ENCODE assay signal across 8 mouse cellular contexts in the genomic region with DNA sequence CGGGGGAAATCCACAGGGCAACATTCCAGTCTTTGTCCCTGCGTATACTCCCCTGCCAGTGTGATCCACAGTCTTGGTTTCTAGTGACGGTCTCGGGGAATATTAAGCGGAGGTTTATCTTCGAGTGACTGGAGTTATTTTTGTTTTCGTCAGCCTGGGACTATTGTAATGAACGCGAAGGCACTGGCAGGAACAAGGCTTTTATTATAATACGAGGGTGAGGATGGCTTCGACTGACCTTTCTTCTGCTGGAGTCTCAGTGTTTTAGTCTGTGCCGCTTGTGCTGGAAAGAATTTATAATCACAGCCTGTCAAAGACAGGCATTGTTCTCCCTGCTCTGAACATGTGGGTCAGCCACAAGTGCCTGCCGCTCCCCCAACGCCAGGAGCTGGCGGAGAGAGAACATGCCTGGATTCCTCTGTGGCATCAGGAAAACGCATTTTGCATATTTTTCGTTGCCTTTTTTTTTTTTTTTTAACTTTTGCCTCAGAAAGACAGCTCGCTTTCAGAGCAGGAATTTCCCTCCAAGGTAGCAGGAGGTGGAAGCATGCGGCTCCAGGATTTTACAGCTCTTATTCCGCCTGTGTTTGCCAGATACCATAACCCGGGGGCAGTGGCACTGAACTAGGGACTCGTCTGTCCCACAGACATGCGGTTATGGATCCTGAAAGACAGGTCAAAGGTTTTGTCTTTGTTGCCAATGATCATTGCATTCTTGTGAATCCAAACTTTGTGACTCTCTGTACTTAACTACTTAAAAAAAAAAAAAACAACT.
DNase-seq lines count a peak whose midpoint lies in the region; ATAC-seq and TF ChIP-seq lines count a peak whose summit lies in the region.

No protein-coding gene starts in this region.

- H3K79me2 ChIP-seq in liver, adult 2 months (ENCODE audit: control insufficient read depth, insufficient read depth, low read length), result no peaks in the 10 kb centered on the region

- no peak overlapping the region for H3K9ac ChIP-seq in liver, adult 2 months (ENCODE audit: low read depth, low read length)
- H3K9ac ChIP-seq in neural tube, embryonic 13.5 days, result peak overlapping the region; percentile 58

- 57% methylated on average over 23 of the region's 23 CpGs for WGBS in liver, adult 2 months
- 3% methylated on average over 23 of the region's 23 CpGs for WGBS in neural tube, embryonic 13.5 days

- intact Hi-C loops in left cerebral cortex, postnatal 25 days (cut with DNase I), result loop anchor here (5.0 kb wide), 1 partner anchor 66 kb away; no protein-coding TSS in a partner anchor

- no peaks in the 10 kb centered on the region for H3K27me3 ChIP-seq in liver, adult 2 months (ENCODE audit: control insufficient read depth, insufficient read depth, low read length)
- no peaks in the 10 kb centered on the region for H3K27me3 ChIP-seq in neural tube, embryonic 13.5 days

- peak overlapping the region; percentile 59 for H3K4me2 ChIP-seq in neural tube, embryonic 13.5 days

- ATAC-seq in neural tube, embryonic 13.5 days (ENCODE audit: low read depth), result peak; percentile 66

- H3K27ac ChIP-seq in liver, adult 2 months (replicated peaks; ENCODE audit: insufficient read depth, low read depth, low read length), result no peak overlapping the region
- peak overlapping the region; percentile 76 for H3K27ac ChIP-seq in neural tube, embryonic 13.5 days (replicated peaks)

- peak; percentile 13 for DNase-seq in liver, adult 2 months (ENCODE audit: extremely low read depth, low read depth, low spot score)
- no peak for DNase-seq in liver
- DNase-seq in forelimb bud, embryonic 11.5 days (ENCODE audit: low read depth, low spot score), result peak; percentile 84
- DNase-seq in kidney, adult 11 months, result peak; percentile 52
- peak; percentile 38 to 62 for DNase-seq in left cerebral cortex, postnatal 25 days (ENCODE audit: low spot score in 2 of 2)
- no peak for DNase-seq in T-cell, adult 2 months (ENCODE audit: low spot score)
- no peak for DNase-seq in thymus, postnatal 0 days (ENCODE audit: low spot score)

- no peak for TF ChIP-seq POLR2A in liver, adult 2 months (IDR thresholded peaks at IDR 0.05; ENCODE audit: extremely low read depth, insufficient read depth, low read length)

- H3K4me1 ChIP-seq in liver, adult 2 months (ENCODE audit: control insufficient read depth, insufficient read depth, low read length), result no peaks in the 10 kb centered on the region
- peaks cover 54% of the 10 kb centered on the region for H3K4me1 ChIP-seq in neural tube, embryonic 13.5 days (replicated peaks)

- no peaks in the 10 kb centered on the region for H3K36me3 ChIP-seq in liver, adult 2 months (ENCODE audit: control insufficient read depth, insufficient read depth, low read length)
- no peaks in the 10 kb centered on the region for H3K36me3 ChIP-seq in neural tube, embryonic 13.5 days

- no peak for TF ChIP-seq CTCF in liver, adult 2 months (IDR thresholded peaks at IDR 0.05; ENCODE audit: low read depth, low read length)

- no peak overlapping the region for H3K4me3 ChIP-seq in liver, adult 2 months (ENCODE audit: insufficient read depth, low read depth, low read length)
- peak overlapping the region; percentile 19 for H3K4me3 ChIP-seq in neural tube, embryonic 13.5 days

- H3K9me3 ChIP-seq in neural tube, embryonic 13.5 days, result no peaks in the 10 kb centered on the region

Comparison
In these comparisons a context has a peak if more than half of its experiments do, and no peak if none do; other contexts are left out.
1. DNase-seq: peak in liver, adult 2 months (single experiment), forelimb bud, embryonic 11.5 days (single experiment), kidney, adult 11 months (single experiment) and left cerebral cortex, postnatal 25 days (2 of 2); none in liver (single experiment), T-cell, adult 2 months (single experiment) and thymus, postnatal 0 days (single experiment).